Mouse (Mus musculus): ENCODE measurements around the gene Ranbp3l. TPM values are rescaled to one million over a fixed set of nuclear protein-coding genes. Genes with fewer than 3 reads are reported as not detected.

The Ranbp3l gene
- 6.8 and 7.4 TPM in 2 replicates for polyA plus RNA-seq (2012; rRNA removed)

DNA sequence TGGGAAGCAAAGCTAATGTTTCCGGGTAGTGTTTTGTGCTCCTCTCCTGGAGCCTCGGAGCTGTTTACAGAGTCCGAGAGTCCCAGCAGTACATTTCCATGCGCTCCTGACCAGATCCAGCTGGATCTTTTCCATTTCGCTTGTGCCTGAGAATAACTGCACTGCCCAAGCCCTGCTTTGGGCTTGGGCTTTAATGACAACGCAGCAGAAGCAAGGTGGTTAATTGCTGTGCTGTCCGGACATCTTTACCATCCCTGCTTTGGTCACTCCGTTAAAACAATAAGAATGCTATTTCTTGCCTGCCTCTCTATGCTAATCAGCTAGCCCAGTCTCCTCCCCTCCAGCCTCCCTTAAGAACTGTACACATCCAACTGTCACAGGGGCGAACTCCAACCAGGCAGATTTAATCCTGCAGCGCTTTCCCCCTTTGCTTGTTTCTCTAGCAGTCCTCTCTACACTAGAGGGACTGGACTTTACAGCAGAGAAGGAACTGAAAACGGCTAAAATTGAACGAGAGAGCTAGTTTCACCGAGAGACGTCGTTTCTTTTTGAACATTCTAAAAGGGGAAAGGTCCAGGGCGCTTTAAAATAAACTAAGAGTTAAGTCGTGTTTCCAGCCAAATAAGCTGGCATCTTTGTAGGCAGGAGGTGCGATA is at the start of gene Ranbp3l:
Ranbp3l (plus strand) TSS at position 377 of the 656 bp plus-strand sequence.

GRCm38 (mm10) chr15:9070912-9071555 is 103.3 kb downstream of the Ranbp3l start, which contains the start of gene Nadk2:
TSS of gene Nadk2 (plus strand) at chr15:9071260.

Other genes starting within 250 kb of the Ranbp3l start
- gene Nadk2, start 103.3 kb downstream of the Ranbp3l start, polyA plus RNA-seq (2012; rRNA removed): 32.1 and 36.0 TPM in 2 replicates
- 13.8 and 15.3 TPM in 2 replicates for gene Lmbrd2, start 172.6 kb downstream of the Ranbp3l start, polyA plus RNA-seq (2012; rRNA removed)
- 8.6 and 8.9 TPM in 2 replicates for gene Skp2, start 187.5 kb downstream of the Ranbp3l start, polyA plus RNA-seq (2012; rRNA removed)